Mouse (Mus musculus) gastrocnemius, adult 2 months (tissue): Measurements from ENCODE around the gene Aqp2. TPM values are rescaled to one million over a fixed set of nuclear protein-coding genes. Genes with fewer than 3 reads are reported as not detected.

ENCODE experiments used
- DNase-seq: peaks from one replicate; pipeline ENCODE4 v3.0.0; 2022
- H3K27ac ChIP-seq: fragments of 200-600 bp; 2 replicates; pipeline ENCODE4 v1.8.1; 2022; ENCODE audit warnings: mild to moderate bottlenecking
- H3K4me3 ChIP-seq: fragments of 200-600 bp; 2 replicates; pipeline ENCODE4 v1.8.1; 2022; ENCODE audit warnings: mild to moderate bottlenecking, moderate library complexity
- CTCF ChIP-seq: fragments of 200-600 bp; IDR thresholded peaks from 2 replicates; pipeline ENCODE4 v1.8.1; 2022; ENCODE audit warnings: antibody characterized with exemption, mild to moderate bottlenecking, moderate library complexity
- intact Hi-C: fragments of 180-260 bp; cut with DNase I; formaldehyde crosslinking; loops from one replicate; pipeline ENCODE4 v1.15.1; 2025
- total RNA-seq, 2 experiments: library from RNA; stranded (reverse); gene quantifications; 2 replicates each; pipeline ENCODE4 v1.2.3; 2021

Gene Aqp2
- total RNA-seq, 2 experiments from 2014 or later, result not detected

GRCm38 (mm10) chr15:99596056-99596687 is 17.3 kb downstream of the Aqp2 start:
- intact Hi-C loops, result loop anchor here (1.0 to 10.0 kb wide), 5 partner anchors 73 to 306 kb away; partner anchors contain the start of gene Cers5
- H3K4me3 ChIP-seq, result no peak overlapping the region
- no peak overlapping the region for H3K27ac ChIP-seq
- peak; percentile 76 for TF ChIP-seq CTCF
- DNase-seq, result peak; percentile 88

GRCm38 (mm10) chr15:99596841-99597240 is 18.0 kb downstream of the Aqp2 start:
- Histone ChIP-seq H3K27ac (no peak overlapping the region), H3K4me3 (no peak overlapping the region)
- intact Hi-C loops, result loop anchor here (1.0 to 10.0 kb wide), 5 partner anchors 72 to 305 kb away; partner anchors contain the start of gene Cers5
- DNase-seq, result no peak
- no peak for TF ChIP-seq CTCF

DNA sequence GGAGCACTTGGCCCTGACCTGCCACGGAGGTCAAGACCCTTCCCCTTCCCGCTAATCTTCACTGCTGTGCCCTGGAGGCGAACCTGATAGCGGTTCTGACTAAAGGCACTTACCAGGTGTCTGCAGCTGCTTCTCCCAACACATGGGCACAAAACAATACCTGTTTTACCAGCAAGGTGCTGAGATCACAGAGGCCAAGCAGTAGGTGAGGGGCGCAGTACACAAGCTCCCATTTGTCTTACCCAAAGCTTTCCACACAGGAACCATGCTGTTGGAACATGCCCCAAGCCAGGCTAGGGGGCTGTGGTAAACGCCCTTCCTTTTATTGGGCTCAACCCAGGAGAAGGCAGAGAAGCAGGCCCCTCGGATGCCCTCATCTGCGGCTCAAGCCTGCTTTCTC is 18.7 kb downstream of the Aqp2 start:
- no peak overlapping the region for H3K27ac ChIP-seq
- no peak for TF ChIP-seq CTCF
- DNase-seq, result no peak
- H3K4me3 ChIP-seq, result no peak overlapping the region
- intact Hi-C loops, result loop anchor here (5.0 to 10.0 kb wide), 3 partner anchors 100 to 305 kb away; partner anchors contain the start of gene Cers5

DNA sequence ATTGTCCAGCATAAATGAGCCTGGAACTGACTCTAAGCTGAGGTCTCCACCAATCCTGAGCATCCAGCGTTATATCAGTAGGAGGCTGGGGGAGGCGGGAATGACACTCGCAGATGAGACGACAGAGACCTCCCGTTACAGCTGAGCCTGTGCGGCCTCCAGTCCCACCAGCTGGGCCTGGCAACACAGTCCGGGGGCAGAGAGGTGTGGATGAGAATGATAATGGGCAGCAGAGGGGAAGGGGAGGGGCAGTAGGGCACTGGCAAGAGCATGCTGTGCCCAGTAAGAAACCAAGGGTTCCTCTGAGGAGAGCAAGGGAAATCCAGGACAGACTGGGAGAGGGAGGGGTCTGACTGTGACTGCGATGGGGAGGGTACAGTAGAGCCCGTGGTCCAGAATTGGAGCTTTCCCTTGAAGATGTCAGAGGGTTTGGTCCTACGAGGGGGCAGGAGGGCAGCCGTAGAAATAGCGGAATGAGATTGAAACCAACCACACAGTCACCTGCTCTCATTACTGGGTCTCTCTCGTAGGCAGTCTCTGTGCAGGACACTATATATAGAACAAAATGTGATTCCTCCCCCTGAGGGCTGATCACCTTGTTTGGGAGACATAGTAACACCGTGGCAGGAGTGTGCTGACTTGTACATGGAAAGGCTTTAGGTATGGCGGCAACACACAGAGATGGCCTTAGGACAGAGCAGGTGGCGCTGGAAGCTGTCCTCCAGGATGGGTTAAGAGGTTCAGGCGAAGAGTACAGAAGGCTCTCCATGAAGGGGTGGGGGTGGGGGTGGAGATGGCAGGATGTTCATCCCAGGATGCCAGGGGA is 20.6 kb downstream of the Aqp2 start:
- intact Hi-C loops, result loop anchor here (5.0 to 10.0 kb wide), 3 partner anchors 102 to 303 kb away; partner anchors contain the start of gene Cers5
- no peak overlapping the region for H3K27ac ChIP-seq
- no peak for DNase-seq
- no peak overlapping the region for H3K4me3 ChIP-seq
- no peak for TF ChIP-seq CTCF

DNA sequence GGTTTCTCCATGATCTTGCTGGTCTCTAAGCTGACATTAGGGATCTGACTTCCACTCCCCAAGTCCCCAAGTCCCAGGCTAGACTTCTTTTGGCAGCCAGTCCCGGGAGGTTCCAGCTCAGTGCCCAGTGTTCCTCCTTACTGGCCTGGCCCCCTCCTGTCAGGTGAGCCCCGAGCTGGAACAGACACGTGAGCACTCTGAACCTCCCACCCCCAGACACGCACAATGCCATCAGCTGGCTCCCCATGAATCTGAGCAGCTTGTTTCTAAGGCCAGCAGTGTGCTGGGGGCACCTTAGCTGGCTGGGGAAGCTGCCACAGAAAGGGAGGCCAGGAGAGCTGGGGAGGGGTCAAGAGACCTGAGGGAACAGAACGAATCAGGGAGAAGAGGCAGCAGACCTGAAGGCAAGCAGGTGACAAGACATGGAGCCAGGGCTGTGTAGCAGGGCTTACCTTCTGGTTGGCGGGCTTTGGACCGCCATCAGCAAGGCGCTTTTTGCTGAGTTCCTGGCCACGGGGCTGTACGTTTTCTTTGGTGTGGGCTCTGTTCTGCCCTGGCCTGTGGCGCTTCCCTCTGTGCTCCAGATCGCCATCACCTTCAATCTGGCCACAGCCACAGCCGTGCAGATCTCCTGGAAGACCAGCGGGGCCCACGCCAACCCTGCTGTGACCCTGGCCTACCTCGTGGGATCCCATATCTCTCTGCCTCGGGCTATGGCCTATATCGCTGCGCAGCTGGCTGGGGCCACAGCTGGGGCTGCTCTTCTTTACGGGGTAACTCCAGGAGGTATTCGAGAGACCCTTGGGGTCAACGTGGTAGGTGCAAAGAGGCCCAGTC is 22.3 kb downstream of the Aqp2 start, which contains the start of gene Aqp6:
Aqp6 (plus strand) TSS at position 415 of the 837 bp plus-strand sequence.
- Histone ChIP-seq H3K4me3 (no peak within 1 kb of the TSS), H3K27ac (no peak within 1 kb of the TSS)
- TF ChIP-seq CTCF, result no peak
- DNase-seq, result no peak
- intact Hi-C loops, result no loop called here

DNA sequence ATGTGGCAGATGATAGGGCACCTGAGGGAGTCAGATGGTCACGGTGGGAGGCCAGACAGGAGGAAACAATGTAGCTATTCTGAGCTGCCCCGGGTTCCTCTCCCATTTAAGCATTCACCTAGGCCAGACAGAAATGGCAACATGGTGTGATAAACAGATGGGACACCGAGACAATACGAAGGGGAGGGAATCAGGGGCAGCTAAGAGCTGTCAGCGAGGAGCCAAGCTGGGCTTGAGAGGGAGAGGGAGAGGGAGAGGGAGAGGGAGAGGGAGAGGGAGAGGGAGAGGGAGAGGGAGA is 22.9 kb downstream of the Aqp2 start:
- no peak overlapping the region for H3K4me3 ChIP-seq
- TF ChIP-seq CTCF, result no peak
- DNase-seq, result no peak
- H3K27ac ChIP-seq, result no peak overlapping the region
- intact Hi-C loops, result no loop called here

DNA sequence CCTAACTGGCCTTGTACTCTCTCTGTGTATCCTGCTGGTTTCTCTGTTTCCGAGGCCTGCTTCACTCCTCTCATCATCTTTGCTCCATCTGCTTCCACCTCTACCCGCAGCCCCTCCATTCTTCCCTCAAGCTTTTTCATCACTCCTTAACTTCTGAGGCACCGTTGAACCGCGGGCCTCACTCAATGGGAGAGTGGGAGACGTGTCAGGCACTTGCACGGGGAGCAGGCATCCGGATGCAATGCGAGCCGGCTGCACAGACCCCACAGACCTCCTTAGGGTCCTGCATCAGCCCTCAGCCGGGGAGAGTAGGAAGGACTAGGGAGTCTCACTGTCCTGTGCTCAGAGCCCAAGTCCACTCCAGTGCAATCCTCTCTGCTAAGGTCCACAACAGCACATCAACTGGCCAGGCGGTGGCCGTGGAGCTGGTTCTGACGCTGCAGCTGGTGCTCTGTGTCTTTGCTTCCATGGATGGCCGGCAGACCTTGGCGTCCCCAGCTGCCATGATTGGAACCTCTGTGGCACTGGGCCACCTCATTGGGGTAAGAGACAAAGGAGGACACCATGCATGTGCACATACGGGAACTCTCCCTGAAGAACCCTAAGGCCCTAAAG is 23.5 kb downstream of the Aqp2 start:
- no peak for DNase-seq
- Histone ChIP-seq H3K4me3 (no peak overlapping the region), H3K27ac (no peak overlapping the region)
- intact Hi-C loops, result no loop called here
- no peak for TF ChIP-seq CTCF

DNA sequence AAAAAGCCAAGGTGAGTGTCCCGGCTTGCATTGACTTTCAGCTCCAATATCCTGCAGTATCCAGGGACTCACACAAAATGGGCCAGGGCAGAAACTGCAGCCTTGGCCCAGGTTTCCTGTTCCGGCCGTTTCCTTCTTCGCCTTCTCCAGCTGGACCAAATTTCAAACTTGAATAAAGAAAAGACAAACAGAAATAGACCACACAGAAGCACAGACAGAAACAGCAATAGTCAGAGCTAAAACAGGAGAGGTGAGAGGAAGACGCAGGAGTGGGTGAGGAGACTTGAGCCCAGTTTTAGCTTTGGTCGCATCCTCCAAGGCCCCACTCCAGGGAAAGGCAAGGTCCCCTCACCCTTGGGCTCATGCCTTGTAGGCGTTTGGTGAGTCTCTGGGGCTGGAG is 24.4 kb downstream of the Aqp2 start:
- Histone ChIP-seq H3K27ac (no peak overlapping the region), H3K4me3 (no peak overlapping the region)
- DNase-seq, result no peak
- TF ChIP-seq CTCF, result no peak
- intact Hi-C loops, result no loop called here

DNA sequence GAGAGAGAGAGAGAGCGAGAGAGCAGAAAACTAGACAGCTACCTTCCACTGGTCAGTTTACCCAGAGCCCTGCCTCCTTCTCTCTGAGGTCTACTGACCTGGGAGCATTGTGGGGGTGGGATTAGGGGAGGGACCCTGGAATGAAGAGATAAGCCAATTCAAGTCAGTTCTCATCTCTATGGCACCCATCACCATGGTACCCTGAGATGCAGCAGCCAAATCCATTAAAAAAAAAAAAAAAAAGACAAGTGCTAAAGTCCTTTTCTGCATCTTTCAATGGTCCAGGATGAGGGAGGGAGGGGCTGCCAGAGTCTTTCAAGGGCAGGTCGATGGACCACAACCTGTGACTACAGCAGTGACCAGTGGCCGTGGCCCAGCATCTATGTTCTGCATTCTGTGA is 26.7 kb downstream of the Aqp2 start:
- Histone ChIP-seq H3K27ac (no peak overlapping the region), H3K4me3 (no peak overlapping the region)
- no peak for TF ChIP-seq CTCF
- intact Hi-C loops, result no loop called here
- no peak for DNase-seq

GRCm38 (mm10) chr15:99606515-99606914 is 27.7 kb downstream of the Aqp2 start:
- H3K4me3 ChIP-seq, result no peak overlapping the region

DNA sequence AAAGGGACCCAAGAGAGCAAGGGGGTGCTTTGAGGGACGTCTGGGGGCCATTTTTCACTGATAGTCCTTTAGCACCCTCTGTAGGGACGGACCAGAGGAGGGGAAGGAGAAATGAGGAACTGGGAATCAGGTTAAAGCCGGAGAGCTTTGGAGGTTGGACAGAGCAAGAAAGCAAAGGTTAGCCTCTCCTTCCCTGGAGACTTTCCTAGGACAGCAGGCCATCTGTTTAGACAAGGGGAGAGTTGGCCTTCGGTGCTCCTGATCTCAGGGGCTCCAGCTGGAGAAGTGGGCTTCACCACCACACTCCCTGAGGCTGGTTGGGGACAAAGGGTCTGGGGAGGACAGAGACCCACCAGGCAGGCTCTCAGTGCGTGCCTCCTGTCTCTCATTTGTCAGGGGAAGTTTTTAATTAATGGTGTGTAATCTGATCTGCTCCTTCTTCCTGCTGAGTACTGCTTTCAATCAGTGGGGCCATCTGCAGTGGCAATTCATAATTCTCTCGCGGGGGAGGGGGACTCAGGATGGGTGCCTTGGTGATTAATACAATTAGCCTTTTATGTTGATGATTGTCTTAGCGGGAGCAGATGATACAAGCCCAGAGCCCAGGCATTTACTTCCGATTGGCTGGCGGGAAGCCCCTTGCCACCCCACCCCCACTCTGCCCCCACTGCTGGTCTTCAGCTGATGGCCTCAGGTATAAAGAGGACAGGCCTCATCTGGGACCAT is 28.7 kb downstream of the Aqp2 start:
- DNase-seq, result no peak
- Histone ChIP-seq H3K27ac (no peak overlapping the region), H3K4me3 (no peak overlapping the region)
- intact Hi-C loops, result no loop called here
- no peak for TF ChIP-seq CTCF

More at GRCm38 (mm10) chr15:99606515-99606914, 27.7 kb downstream of the Aqp2 start:
- DNase-seq, result no peak
- intact Hi-C loops, result no loop called here
- TF ChIP-seq CTCF, result no peak
- H3K27ac ChIP-seq, result no peak overlapping the region
